Mouse (Mus musculus) forebrain, embryonic 13.5 days (tissue): ENCODE measurements around the gene 4930486L24Rik. TPM values are rescaled to one million over a fixed set of nuclear protein-coding genes. Genes with fewer than 3 reads are reported as not detected.
"Not testable (repeated sequence)": the region's sequence is repeated elsewhere in the genome, so short reads cannot be mapped to it uniquely, and the experiment has no call there.

ENCODE experiments used
- ATAC-seq: fragments of 200-750 bp; cut with Nextera tagmentation; 2 replicates; pipeline ENCODE4 v1.8.0; 2017
- H3K27ac ChIP-seq: fragments of 300-500 bp; sonication (generic); 2 replicates; pipeline ENCODE4 v1.5.1; 2015; ENCODE audit warnings: inconsistent platforms, mild to moderate bottlenecking, moderate library complexity
- H3K27me3 ChIP-seq: fragments of 300-500 bp; sonication (generic); 2 replicates; pipeline ENCODE4 v1.6.1; 2015; ENCODE audit warnings: mild to moderate bottlenecking, inconsistent platforms
- H3K36me3 ChIP-seq: fragments of 300-500 bp; sonication (generic); 2 replicates; pipeline ENCODE4 v1.6.1; 2015; ENCODE audit warnings: mild to moderate bottlenecking, inconsistent platforms; ENCODE audit not compliant: poor library complexity, severe bottlenecking
- H3K4me1 ChIP-seq: fragments of 300-500 bp; sonication (generic); 2 replicates; pipeline ENCODE4 v1.6.1; 2015; ENCODE audit warnings: inconsistent platforms
- H3K4me2 ChIP-seq: fragments of 300-500 bp; sonication (generic); 2 replicates; pipeline ENCODE4 v1.6.1; 2015; ENCODE audit warnings: inconsistent platforms, mild to moderate bottlenecking, moderate library complexity
- H3K4me3 ChIP-seq: fragments of 300-500 bp; sonication (generic); 2 replicates; pipeline ENCODE4 v1.5.1; 2015; ENCODE audit warnings: mild to moderate bottlenecking, inconsistent platforms
- H3K9ac ChIP-seq: fragments of 300-500 bp; sonication (generic); 2 replicates; pipeline ENCODE4 v1.6.1; 2015; ENCODE audit warnings: mild to moderate bottlenecking, inconsistent platforms
- H3K9me3 ChIP-seq: fragments of 300-500 bp; sonication (generic); replicated peaks from 2 replicates; pipeline ENCODE4 v1.6.1; 2016; ENCODE audit warnings: inconsistent platforms
- WGBS: fragments of 180-500 bp; shearing (Covaris S2); methylation state at CpG from one replicate; pipeline ENCODE4 v1.1.7; 2015; 5-methylcytosine and 5-hydroxymethylcytosine counted together
- polyA plus RNA-seq: library from polyadenylated mRNA; unstranded; fragments of >200 nt; fragmentation: Nextera tagmentation; extraction: Ambion mirVana; gene quantifications from 2 replicates; pipeline ENCODE4 v1.2.1, GENCODE M21; 2015

Gene 4930486L24Rik
- polyA plus RNA-seq: not detected in 2 replicates

DNA sequence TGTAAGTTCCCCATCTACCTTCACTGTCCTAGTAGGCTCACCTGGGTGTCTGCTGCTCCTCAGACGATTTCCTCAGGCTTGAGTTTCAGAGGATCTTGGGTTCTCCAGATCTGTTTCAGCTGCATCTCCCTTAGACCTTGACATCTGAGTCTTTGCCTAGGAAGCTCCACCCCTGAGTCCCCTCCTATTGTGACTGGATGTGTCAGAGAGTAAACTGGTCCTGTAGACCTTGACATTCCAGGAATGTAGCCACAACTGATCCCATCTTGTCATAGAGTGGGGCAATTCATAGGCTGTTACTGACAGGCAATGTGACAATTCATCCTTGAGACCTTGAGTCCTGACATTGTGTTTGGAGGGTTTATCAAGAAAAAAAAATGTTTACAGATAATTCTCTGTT is at the start of gene 4930486L24Rik:
Gene 4930486L24Rik (minus strand): TSS at position 195 of the 400 bp plus-strand sequence.
- Histone ChIP-seq H3K9me3 (no peaks in the 10 kb centered on the region), H3K27ac (no peak within 1 kb of the TSS), H3K4me3 (no peak within 1 kb of the TSS), H3K4me1 (no peaks in the 10 kb centered on the region), H3K27me3 (no peaks in the 10 kb centered on the region), H3K9ac (no peak within 1 kb of the TSS), H3K4me2 (no peak within 1 kb of the TSS), H3K36me3 (no peaks in the 10 kb centered on the region)
- ATAC-seq: no peak
- 78% methylated on average over 1 of the region's 1 CpGs for WGBS

DNA sequence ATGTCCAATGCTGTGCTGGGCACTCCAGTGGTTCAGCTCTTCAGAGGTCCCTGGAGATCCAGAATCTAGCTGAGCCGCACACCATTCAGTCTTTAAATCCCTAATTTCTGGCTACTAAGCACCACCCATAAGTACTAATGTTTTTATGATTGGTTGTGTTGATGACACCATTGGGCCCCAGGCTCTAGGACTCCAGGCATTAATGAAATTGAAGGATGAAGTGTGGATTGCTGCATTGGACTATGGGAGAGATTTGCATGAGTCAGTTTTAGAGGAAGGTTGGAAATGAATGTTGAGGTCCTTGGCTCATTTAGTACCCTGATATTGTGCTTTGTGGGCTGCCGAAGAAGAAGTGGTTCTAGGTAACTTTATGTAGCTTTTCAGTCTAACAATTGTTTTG is 40.5 kb upstream of the 4930486L24Rik start, which contains the start of gene Tpbpb:
Gene Tpbpb (minus strand): TSS at position 101 of the 400 bp plus-strand sequence.
- peaks cover 23% of the 10 kb centered on the region for H3K9me3 ChIP-seq
- WGBS: 93% methylated on average over 2 of the region's 2 CpGs
- H3K4me1 ChIP-seq, H3K27ac ChIP-seq, H3K27me3 ChIP-seq, H3K4me3 ChIP-seq, H3K36me3 ChIP-seq, ATAC-seq, H3K9ac ChIP-seq, H3K4me2 ChIP-seq: not testable (repeated sequence)

DNA sequence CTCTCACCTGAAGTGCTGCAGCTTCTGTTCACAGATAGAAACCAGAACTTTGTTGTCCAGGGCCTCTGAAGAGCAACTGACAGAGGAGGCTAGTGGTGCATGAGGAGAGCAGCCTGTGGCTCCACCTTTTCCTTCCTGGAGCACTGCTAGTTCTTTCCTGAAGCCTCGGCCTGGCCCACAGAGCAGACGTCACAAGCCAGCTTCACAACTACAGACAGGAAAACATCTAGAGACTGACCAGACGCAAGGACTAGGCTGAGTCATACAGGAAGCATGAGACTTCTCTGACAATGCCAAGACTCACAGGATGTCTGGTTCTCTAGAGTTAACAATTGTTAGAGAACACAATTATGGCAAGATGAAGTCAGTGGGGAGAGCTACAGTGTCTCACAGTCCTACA is 33.1 kb upstream of the 4930486L24Rik start, which contains the start of gene Ctla2b:
Gene Ctla2b (minus strand): TSS at position 120 of the 400 bp plus-strand sequence.
- no peak within 1 kb of the TSS for H3K4me2 ChIP-seq
- H3K36me3 ChIP-seq: no peaks in the 10 kb centered on the region
- H3K9me3 ChIP-seq: peaks cover 9% of the 10 kb centered on the region
- 87% methylated on average over 3 of the region's 3 CpGs for WGBS
- H3K27me3 ChIP-seq: no peaks in the 10 kb centered on the region
- no peak for ATAC-seq
- H3K4me1 ChIP-seq: no peaks in the 10 kb centered on the region
- H3K27ac ChIP-seq: no peak within 1 kb of the TSS
- no peak within 1 kb of the TSS for H3K9ac ChIP-seq
- no peak within 1 kb of the TSS for H3K4me3 ChIP-seq

DNA sequence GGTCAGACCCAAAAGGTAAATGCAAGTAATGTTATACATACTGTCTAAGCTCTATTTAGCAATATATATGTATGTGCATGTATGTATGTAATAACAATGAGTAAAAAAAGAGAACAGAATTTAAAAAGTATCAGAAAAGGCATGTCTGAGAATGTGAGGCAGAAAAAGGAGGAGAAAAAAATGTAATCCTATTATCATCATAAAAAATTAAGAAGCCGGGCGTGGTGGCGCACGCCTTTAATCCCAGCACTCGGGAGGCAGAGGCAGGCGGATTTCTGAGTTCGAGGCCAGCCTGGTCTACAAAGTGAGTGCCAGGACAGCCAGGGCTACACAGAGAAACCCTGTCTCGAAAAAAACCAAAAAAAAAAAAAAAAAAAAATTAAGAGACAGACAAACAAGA is 32.5 kb upstream of the 4930486L24Rik start, which contains the start of gene Gm49392:
Gene Gm49392 (minus strand): TSS at position 101 of the 400 bp plus-strand sequence.
- not testable (repeated sequence) for H3K36me3 ChIP-seq, H3K4me2 ChIP-seq, H3K27ac ChIP-seq, H3K4me3 ChIP-seq, H3K27me3 ChIP-seq, H3K9me3 ChIP-seq, H3K4me1 ChIP-seq, H3K9ac ChIP-seq, ATAC-seq
- WGBS: 94% methylated on average over 7 of the region's 8 CpGs

DNA sequence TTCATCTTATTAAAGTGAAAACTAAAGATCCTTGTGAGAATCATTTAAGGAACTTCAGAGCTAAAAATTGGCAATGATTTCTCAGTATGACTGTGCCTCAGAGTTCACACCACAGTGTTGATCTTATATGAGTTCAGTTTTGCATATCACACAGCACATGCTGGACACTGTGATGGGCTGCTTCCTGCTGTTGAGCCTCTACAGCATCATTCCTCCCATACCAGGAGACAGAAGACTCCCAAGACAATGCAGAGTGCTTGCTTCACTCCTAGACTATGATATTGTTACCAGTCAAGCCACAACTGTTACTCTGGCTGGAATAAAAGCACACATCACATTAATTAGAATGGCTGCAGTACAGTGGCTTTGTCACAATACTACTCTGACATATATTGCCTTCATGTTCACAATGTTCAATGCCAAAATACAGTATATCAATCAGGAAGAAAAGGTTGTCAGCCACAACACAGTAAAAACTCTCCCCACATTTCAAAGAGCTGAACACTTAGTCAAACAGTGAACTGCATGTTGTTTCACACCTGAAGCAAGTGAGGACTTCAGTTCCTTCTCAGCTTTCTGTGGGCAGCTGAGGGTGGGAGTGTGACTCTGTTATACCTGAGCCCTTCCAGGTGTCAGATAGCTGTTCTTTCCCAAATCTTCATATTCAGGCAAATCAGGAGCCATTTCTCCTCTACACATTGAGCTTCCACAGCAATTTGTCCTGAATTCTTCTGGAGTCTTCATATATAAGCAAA is 31.3 kb upstream of the 4930486L24Rik start:
- no peak overlapping the region for H3K4me3 ChIP-seq
- ATAC-seq: no peak
- no peak overlapping the region for H3K4me2 ChIP-seq
- H3K36me3 ChIP-seq: no peaks in the 10 kb centered on the region
- no peaks in the 10 kb centered on the region for H3K27me3 ChIP-seq
- H3K9ac ChIP-seq: no peak overlapping the region
- H3K27ac ChIP-seq: no peak overlapping the region
- peaks cover 3% of the 10 kb centered on the region for H3K9me3 ChIP-seq
- no peaks in the 10 kb centered on the region for H3K4me1 ChIP-seq

DNA sequence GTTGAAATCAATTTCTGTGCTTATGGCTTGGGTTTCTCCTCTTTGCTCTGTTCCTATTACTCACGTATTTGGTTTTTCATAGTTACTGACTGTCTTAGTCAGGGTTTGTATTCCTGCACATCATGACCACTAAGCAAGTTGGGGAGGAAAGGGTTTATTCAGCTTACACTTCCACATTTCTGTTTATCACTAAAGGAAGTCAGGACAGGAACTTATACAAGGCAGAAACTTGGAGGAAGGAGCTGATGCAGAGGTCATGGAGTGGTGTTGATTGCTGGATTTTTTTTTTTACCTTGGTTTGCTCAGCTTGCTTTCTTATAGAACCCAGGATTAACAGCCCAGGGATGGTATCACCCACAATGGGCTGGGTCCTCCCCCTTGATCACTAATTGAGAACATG is 28.0 kb upstream of the 4930486L24Rik start:
- WGBS: 92% methylated on average over 1 of the region's 1 CpGs
- H3K4me1 ChIP-seq: no peaks in the 10 kb centered on the region
- no peak overlapping the region for H3K4me2 ChIP-seq
- H3K9ac ChIP-seq: no peak overlapping the region
- H3K27me3 ChIP-seq: no peaks in the 10 kb centered on the region
- no peak for ATAC-seq
- no peak overlapping the region for H3K4me3 ChIP-seq
- H3K27ac ChIP-seq: no peak overlapping the region
- H3K36me3 ChIP-seq: no peaks in the 10 kb centered on the region
- H3K9me3 ChIP-seq: peaks cover 3% of the 10 kb centered on the region

DNA sequence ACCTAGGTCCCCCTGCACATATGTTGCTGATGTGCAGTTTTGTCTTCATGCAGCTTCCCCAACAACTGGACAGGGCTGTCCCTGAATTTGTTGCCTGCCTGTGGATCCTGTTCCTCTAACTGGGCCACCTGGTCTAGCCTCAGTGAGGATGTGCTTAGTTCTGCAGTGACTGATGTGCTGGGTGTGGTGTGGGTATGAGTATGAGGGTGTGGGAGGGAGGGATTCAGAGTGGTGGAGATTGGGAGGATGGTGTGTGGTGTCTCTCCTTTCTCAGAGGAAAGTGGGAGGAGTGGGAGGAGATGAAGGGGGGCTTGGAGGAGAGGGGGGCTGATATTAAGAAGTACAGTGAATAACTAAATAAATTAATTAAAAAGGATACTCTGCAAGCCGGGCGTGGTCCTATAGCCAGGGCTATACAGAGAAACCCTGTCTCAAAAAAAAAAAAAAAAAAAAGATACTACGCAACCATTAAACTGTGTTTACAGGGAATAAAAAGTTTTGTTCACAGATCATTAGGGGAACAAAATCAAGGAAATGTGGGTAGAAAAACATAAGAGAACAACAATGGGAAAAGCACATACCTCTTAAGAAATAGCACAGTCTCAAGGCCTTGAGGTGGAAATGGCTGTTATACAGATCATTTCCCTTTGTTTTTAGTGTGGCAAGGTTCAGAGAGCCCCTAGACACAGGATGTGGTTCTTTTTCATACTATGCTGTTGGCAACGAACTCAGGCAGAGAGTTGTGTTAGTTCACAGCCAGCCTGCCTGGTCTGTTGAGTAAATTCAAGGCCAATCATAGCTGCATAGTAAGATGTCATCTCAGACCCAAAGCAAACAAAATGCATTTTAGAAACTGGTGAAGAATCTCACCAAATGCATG is 15.8 kb downstream of the 4930486L24Rik start:
- Histone ChIP-seq H3K9me3 (no peaks in the 10 kb centered on the region), H3K4me2 (no peak overlapping the region), H3K4me1 (no peaks in the 10 kb centered on the region), H3K36me3 (no peaks in the 10 kb centered on the region), H3K27me3 (no peaks in the 10 kb centered on the region), H3K4me3 (no peak overlapping the region), H3K27ac (no peak overlapping the region), H3K9ac (no peak overlapping the region)
- ATAC-seq: no peak
- WGBS: 91% methylated on average over 4 of the region's 4 CpGs

DNA sequence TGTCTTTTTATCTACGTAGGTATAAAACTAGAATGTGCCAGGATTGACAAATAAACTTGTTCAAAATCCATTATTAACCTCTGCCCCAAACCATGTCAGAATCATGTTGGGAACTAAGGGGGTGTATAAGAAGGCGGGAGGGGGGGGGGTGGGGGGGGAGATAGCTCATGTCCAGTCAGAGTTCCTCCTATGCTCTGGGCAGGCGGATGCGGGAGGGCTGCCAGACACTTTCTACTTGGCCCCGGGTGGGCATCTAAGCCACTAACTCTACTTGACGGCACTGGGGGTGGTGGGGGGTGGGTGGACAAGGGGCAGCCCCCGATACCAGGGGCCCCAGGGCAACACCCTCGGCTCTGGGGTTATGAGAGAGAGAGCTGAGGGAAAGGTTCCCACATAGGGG is 21.1 kb downstream of the 4930486L24Rik start:
- no peak for ATAC-seq

DNA sequence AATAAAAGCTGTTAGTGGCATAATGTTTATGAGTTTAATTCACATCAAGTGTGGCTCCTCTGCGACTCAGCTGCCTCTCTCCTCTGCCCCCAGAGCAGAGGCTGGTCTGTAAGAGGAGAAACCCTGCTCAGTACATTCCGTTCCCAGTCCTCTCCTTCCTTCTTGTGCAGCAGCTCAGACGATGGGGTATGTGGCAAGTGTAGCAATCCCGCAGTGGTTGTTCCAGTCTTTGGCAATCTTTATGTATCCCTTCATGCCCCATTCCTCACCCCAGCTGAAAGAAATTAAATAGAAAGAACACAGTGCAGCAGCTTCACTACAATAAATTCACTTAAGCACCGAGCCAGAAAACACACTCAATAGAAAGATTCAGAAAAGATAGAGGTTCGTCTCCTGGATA is 21.6 kb downstream of the 4930486L24Rik start:
- no peaks in the 10 kb centered on the region for H3K4me1 ChIP-seq
- no peak overlapping the region for H3K4me3 ChIP-seq
- no peaks in the 10 kb centered on the region for H3K9me3 ChIP-seq
- no peak overlapping the region for H3K27ac ChIP-seq
- no peaks in the 10 kb centered on the region for H3K36me3 ChIP-seq
- WGBS: 86% methylated on average over 6 of the region's 6 CpGs
- no peak for ATAC-seq
- H3K4me2 ChIP-seq: no peak overlapping the region
- no peaks in the 10 kb centered on the region for H3K27me3 ChIP-seq
- no peak overlapping the region for H3K9ac ChIP-seq

More for the DNA sequence above, 21.1 kb downstream of the 4930486L24Rik start:
- WGBS: 84% methylated on average over 8 of the region's 8 CpGs
- Histone ChIP-seq H3K9me3 (no peaks in the 10 kb centered on the region), H3K4me2 (no peak overlapping the region), H3K36me3 (no peaks in the 10 kb centered on the region), H3K27ac (no peak overlapping the region), H3K27me3 (no peaks in the 10 kb centered on the region), H3K4me3 (no peak overlapping the region), H3K4me1 (no peaks in the 10 kb centered on the region), H3K9ac (no peak overlapping the region)

DNA sequence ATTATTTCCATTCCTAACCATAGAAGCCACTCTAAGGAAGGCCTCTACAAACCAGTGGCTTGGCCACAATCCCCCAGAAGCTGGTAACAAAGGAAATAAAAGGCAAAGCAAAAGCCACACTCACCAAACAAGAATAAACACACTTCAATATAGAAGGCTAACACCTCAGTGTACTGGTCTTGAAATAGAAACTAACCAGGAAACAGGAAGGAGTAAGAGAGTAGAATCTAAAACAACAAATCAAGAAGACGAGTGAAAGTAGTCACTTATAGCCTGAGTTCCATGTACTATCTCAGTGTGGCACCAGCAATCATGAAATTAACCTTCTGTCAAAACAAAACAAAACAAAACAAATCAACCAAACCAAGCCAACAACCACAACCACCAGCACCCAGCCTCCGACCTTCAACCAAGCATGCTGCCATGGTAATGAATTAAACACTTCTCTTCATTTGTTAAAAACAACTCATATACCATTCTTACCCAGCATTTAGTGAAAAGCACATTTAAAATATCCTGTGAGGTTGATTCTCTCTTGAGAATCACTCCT is 24.8 kb downstream of the 4930486L24Rik start:
- no peaks in the 10 kb centered on the region for H3K36me3 ChIP-seq
- no peak for ATAC-seq
- H3K27ac ChIP-seq: no peak overlapping the region
- no peak overlapping the region for H3K9ac ChIP-seq
- no peaks in the 10 kb centered on the region for H3K9me3 ChIP-seq
- no peak overlapping the region for H3K4me3 ChIP-seq
- no peaks in the 10 kb centered on the region for H3K27me3 ChIP-seq
- H3K4me2 ChIP-seq: no peak overlapping the region
- no peaks in the 10 kb centered on the region for H3K4me1 ChIP-seq
- 76% methylated on average over 2 of the region's 2 CpGs for WGBS

DNA sequence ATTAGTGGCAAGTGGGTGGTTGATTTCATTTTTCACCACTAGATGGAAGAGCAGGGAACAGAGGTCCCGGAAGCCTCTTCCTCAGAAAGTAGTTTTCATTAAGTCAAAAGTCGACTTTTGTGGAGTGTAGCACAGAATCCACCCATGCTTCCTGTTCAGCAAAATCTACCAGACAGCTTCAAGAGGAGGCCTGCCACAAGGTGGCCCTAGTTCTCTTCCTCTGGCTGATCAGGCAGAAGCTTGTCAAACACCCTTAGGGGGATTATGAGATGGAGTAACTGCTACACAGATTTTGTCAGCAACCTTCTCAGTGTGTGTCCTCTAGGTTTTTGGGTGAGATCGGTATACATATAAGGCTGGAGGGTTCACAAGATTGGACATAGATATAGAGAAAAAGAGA is 38.2 kb downstream of the 4930486L24Rik start:
- Histone ChIP-seq H3K9ac (no peak overlapping the region), H3K4me1 (no peaks in the 10 kb centered on the region), H3K36me3 (no peaks in the 10 kb centered on the region), H3K4me3 (no peak overlapping the region), H3K9me3 (no peaks in the 10 kb centered on the region), H3K27me3 (no peaks in the 10 kb centered on the region), H3K4me2 (no peak overlapping the region), H3K27ac (no peak overlapping the region)
- WGBS: 74% methylated on average over 3 of the region's 3 CpGs
- no peak for ATAC-seq
